Mouse (Mus musculus) hindbrain, embryonic 10.5 days (tissue): ENCODE measurements around the gene Glis3. TPM values are rescaled to one million over a fixed set of nuclear protein-coding genes. Genes with fewer than 3 reads are reported as not detected.

Experiments
- DNase-seq: peaks from one replicate; pipeline ENCODE4 v3.0.0-alpha.2; 2017; ENCODE audit warnings: low spot score
- H3K27ac ChIP-seq: fragments of 300-500 bp; sonication (generic); 2 replicates; pipeline ENCODE4 v1.5.1; 2016; ENCODE audit warnings: mild to moderate bottlenecking, moderate library complexity
- H3K27me3 ChIP-seq: fragments of 300-500 bp; sonication (generic); 2 replicates; pipeline ENCODE4 v1.6.1; 2016; ENCODE audit warnings: mild to moderate bottlenecking; ENCODE audit not compliant: poor library complexity, insufficient read depth, severe bottlenecking
- H3K36me3 ChIP-seq: fragments of 300-500 bp; sonication (generic); 2 replicates; pipeline ENCODE4 v1.6.1; 2016; ENCODE audit warnings: mild to moderate bottlenecking, moderate library complexity
- H3K4me1 ChIP-seq: fragments of 300-500 bp; sonication (generic); replicated peaks from 2 replicates; pipeline ENCODE4 v1.6.1; 2016; ENCODE audit warnings: mild to moderate bottlenecking
- H3K4me3 ChIP-seq: fragments of 300-500 bp; sonication (generic); 2 replicates; pipeline ENCODE4 v1.5.1; 2016; ENCODE audit warnings: mild to moderate bottlenecking, moderate library complexity
- H3K9me3 ChIP-seq: fragments of 300-500 bp; sonication (generic); 2 replicates; pipeline ENCODE4 v1.6.1; 2016; ENCODE audit warnings: mild to moderate bottlenecking, moderate library complexity
- WGBS: fragments of 180-500 bp; shearing (Covaris S2); methylation state at CpG from one replicate; pipeline ENCODE4 v1.1.7; 2016; 5-methylcytosine and 5-hydroxymethylcytosine counted together
- polyA plus RNA-seq: library from polyadenylated mRNA; unstranded; fragments of >200 nt; fragmentation: Nextera tagmentation; extraction: Ambion mirVana; gene quantifications from 2 replicates; pipeline ENCODE4 v1.2.1, GENCODE M21; 2016

Glis3 gene
- polyA plus RNA-seq, 1 experiment from 2014 or later, result 2.2 TPM

- no peak for DNase-seq
- H3K27ac ChIP-seq, result no peak overlapping the region
- no peaks in the 10 kb centered on the region for H3K9me3 ChIP-seq
- 61% methylated on average over 3 of the region's 3 CpGs for WGBS
- H3K4me1 ChIP-seq, result peaks cover 16% of the 10 kb centered on the region
- H3K4me3 ChIP-seq, result no peak overlapping the region
- no peaks in the 10 kb centered on the region for H3K27me3 ChIP-seq
- H3K36me3 ChIP-seq, result no peaks in the 10 kb centered on the region
These were observed 110.0 kb downstream of the Glis3 start for GRCm38 (mm10) chr19:28569856-28570255.

DNA sequence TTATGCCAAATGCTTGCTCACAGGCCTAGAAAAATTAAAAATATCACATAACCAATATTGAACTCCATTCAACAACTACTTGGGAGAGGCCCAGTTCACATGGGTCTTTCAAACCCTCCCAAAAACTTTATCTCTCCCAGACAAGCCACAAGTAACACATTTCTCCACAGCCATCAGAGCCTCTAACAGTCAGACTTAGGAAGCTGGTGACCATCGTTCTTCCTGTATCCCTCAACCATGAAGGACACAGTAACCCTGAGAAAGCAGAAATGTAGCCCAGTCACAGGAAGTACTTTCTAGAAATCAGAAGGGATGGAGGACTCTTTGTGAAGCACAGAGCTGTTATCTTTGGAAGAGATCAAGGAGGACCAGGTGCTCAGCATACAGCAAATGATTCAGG is 112.8 kb downstream of the Glis3 start:
- Histone ChIP-seq H3K4me3 (no peak overlapping the region), H3K9me3 (no peaks in the 10 kb centered on the region), H3K4me1 (peaks cover 19% of the 10 kb centered on the region), H3K36me3 (no peaks in the 10 kb centered on the region), H3K27me3 (no peaks in the 10 kb centered on the region), H3K27ac (no peak overlapping the region)
- DNase-seq, result no peak
- 54% methylated on average over 1 of the region's 1 CpGs for WGBS

- Histone ChIP-seq H3K9me3 (no peaks in the 10 kb centered on the region), H3K4me3 (no peak overlapping the region), H3K36me3 (no peaks in the 10 kb centered on the region), H3K4me1 (peaks cover 25% of the 10 kb centered on the region), H3K27me3 (no peaks in the 10 kb centered on the region), H3K27ac (0 out of 2 replicates have a peak overlapping the region, but pooled peaks have one; percentile 1)
- WGBS, result 7% methylated on average over 2 of the region's 2 CpGs
- no peak for DNase-seq
These were observed 113.3 kb downstream of the Glis3 start for GRCm38 (mm10) chr19:28566554-28566953.

DNA sequence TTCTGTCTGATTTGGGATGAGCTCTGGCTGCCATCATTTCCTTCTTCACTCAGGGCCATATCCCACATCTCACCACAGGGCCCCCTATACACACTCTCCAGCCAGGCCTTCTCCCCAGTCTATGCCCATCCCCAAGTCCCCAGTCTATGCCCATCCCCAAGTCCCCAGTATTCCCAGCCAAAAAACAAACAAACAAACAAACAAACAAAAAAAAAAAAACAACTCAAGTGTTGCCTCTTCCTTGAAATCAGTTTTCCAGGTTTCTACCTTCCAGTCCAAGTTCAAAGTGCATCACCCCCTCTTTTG is 118.2 kb downstream of the Glis3 start:
- Histone ChIP-seq H3K9me3 (no peaks in the 10 kb centered on the region), H3K27me3 (no peaks in the 10 kb centered on the region), H3K4me3 (no peak overlapping the region), H3K27ac (peak overlapping the region; percentile 81), H3K36me3 (no peaks in the 10 kb centered on the region), H3K4me1 (peaks cover 58% of the 10 kb centered on the region)
- no peak for DNase-seq

DNA sequence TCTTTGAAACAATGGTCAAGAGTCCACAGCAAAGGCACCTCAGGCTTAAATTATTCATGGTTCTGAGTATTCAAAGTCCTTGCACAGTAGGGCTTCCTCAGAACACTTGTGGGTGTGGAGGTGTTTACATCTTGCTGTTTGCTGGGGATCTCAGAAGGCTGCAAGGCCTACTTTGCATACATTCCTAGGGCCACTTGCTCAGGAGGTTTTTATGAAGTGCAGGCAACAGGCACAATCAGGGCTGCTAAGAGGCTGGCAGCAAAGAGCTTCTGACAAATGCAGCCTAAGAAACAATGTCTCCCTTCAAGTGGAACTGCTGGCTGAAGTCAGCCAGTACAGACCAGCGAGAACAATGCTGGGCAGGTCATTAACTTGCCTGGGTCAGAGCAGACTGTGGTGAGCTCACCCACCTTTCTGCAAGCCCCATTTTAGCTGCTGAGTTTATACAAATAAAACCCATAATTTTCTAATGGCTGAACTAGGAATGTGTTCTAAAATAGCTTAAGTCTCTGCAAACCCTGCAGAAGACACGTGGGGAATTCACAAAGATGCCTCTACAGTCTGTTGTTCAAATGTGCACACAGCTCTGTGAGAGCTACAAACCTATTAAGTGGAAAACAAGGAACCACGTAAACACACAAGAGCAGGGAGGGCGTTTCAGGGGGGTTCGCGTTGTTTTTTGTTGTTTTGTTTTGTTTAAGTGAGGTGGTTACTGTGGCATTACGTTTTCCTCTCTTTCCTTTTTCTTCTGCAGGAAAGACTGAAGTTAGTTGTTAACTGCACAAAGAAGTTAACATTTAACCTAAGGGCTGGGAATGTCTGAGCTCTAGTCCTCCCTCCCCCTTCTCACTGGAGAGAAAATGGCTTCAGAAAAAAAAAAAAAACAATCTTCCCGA is 118.8 kb downstream of the Glis3 start:
- 20% methylated on average over 8 of the region's 8 CpGs for WGBS
- no peaks in the 10 kb centered on the region for H3K27me3 ChIP-seq
- DNase-seq, result peak; percentile 51
- H3K27ac ChIP-seq, result peak overlapping the region; percentile 81
- H3K9me3 ChIP-seq, result no peaks in the 10 kb centered on the region
- no peaks in the 10 kb centered on the region for H3K36me3 ChIP-seq
- no peak overlapping the region for H3K4me3 ChIP-seq
- H3K4me1 ChIP-seq, result peaks cover 52% of the 10 kb centered on the region

DNA sequence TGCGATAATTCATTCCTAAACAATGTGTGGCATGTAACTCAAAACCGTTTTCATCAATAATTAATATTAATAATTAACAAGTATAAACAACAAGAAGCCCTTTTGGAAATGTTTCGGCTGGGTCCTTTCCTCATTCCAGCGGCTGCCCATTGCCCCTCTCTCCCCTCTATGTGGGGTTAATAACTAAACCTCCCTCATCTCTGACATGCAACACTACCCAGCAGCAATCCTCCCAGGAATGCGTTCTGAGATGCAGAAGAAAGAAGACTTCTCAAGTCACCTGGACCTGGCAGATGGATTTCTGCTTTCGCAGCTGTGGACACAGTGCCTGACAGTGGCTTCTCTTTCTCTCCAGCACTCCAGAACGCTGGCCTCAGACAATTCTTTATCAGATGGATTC is 120.0 kb downstream of the Glis3 start:
- Histone ChIP-seq H3K4me3 (no peak overlapping the region), H3K36me3 (no peaks in the 10 kb centered on the region), H3K27ac (0 out of 2 replicates have a peak overlapping the region, but pooled peaks have one; percentile 9), H3K4me1 (peaks cover 47% of the 10 kb centered on the region), H3K27me3 (no peaks in the 10 kb centered on the region), H3K9me3 (no peaks in the 10 kb centered on the region)
- WGBS, result 59% methylated on average over 7 of the region's 7 CpGs
- DNase-seq, result no peak

- Histone ChIP-seq H3K4me3 (no peak overlapping the region), H3K36me3 (no peaks in the 10 kb centered on the region), H3K4me1 (peaks cover 47% of the 10 kb centered on the region), H3K9me3 (no peaks in the 10 kb centered on the region), H3K27ac (peak overlapping the region; percentile 50; the same call in 1 of the 2 replicates), H3K27me3 (no peaks in the 10 kb centered on the region)
- 84% methylated on average over 10 of the region's 10 CpGs for WGBS
- DNase-seq, result no peak
These were observed 120.5 kb downstream of the Glis3 start for GRCm38 (mm10) chr19:28559400-28559799.

GRCm38 (mm10) chr19:28558661-28559060 is 121.2 kb downstream of the Glis3 start:
- DNase-seq, result no peak
- Histone ChIP-seq H3K36me3 (no peaks in the 10 kb centered on the region), H3K27me3 (no peaks in the 10 kb centered on the region), H3K4me1 (peaks cover 47% of the 10 kb centered on the region), H3K4me3 (no peak overlapping the region), H3K9me3 (no peaks in the 10 kb centered on the region), H3K27ac (0 out of 2 replicates have a peak overlapping the region, but pooled peaks have one; percentile 50)
- WGBS, result 69% methylated on average over 8 of the region's 8 CpGs

GRCm38 (mm10) chr19:28557559-28558328 is 122.1 kb downstream of the Glis3 start:
- Histone ChIP-seq H3K4me1 (peaks cover 47% of the 10 kb centered on the region), H3K36me3 (no peaks in the 10 kb centered on the region), H3K4me3 (no peak overlapping the region), H3K9me3 (no peaks in the 10 kb centered on the region), H3K27me3 (no peaks in the 10 kb centered on the region), H3K27ac (no peak overlapping the region)
- no peak for DNase-seq
- WGBS, result 56% methylated on average over 5 of the region's 5 CpGs

DNA sequence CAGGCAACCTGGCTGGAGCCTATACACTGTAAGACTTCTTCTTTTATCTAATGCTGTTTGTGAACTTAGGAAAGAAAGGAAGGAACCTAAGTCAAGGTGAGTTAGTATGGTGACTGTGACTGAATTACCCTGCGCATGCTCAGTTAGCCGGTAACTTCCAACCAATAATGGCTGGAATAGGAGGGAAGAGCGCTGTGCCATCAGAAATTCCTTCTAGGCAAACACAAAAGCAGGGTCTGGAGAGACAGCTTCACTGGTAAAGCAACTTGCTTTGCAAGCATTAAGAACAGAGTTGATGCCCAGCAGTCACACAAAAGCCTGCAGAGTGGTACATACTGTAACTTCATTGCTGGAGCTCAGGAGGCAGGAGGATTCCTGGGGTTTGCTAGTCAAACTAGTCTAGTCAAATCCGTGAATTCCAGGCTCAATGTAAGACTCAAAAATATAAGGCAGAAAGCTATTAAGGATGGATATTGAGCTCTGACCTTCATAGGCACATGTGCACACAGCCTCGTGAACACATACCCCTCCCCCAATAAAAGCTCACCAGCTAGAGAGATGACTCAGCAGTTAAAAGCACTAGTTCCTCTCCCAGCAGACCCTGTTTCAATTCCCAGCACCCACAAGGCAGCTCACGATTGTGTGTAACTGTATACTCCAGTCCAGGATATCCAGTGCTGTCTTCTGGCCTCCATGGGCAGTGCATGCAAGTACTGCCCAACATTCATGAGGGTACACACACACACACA is 124.5 kb downstream of the Glis3 start:
- H3K27me3 ChIP-seq, result no peaks in the 10 kb centered on the region
- H3K36me3 ChIP-seq, result no peaks in the 10 kb centered on the region
- no peak overlapping the region for H3K27ac ChIP-seq
- no peak for DNase-seq
- no peaks in the 10 kb centered on the region for H3K9me3 ChIP-seq
- 83% methylated on average over 6 of the region's 6 CpGs for WGBS
- H3K4me1 ChIP-seq, result peaks cover 27% of the 10 kb centered on the region
- no peak overlapping the region for H3K4me3 ChIP-seq

GRCm38 (mm10) chr19:28550611-28551010 is 129.3 kb downstream of the Glis3 start:
- DNase-seq, result no peak
- no peaks in the 10 kb centered on the region; the same call in 1 of the 2 replicates for H3K4me1 ChIP-seq
- H3K36me3 ChIP-seq, result no peaks in the 10 kb centered on the region
- H3K9me3 ChIP-seq, result no peaks in the 10 kb centered on the region
- no peak overlapping the region for H3K4me3 ChIP-seq
- no peaks in the 10 kb centered on the region for H3K27me3 ChIP-seq
- WGBS, result 80% methylated on average over 8 of the region's 8 CpGs
- H3K27ac ChIP-seq, result no peak overlapping the region

DNA sequence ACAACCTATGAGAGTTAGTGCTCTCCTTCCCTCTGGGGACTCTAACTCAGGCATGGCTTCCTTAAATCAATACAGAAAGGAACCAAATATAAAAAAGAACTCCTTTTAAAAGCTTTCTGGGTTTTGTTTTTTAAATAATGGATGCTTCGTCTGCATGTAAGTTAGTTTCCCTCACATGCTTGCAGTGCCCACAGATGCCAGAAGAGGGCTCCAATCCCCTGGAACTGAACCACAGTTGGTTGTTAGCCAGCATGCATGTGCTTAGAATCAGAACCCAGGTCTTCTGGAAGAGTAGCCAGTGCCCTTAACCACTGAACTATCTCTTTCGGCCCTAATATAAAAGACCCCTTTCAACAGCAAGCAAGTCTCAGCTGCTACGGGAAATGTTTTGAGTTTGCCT is 132.9 kb downstream of the Glis3 start:
- H3K9me3 ChIP-seq, result no peaks in the 10 kb centered on the region
- H3K4me3 ChIP-seq, result no peak overlapping the region
- H3K27me3 ChIP-seq, result no peaks in the 10 kb centered on the region
- no peak overlapping the region for H3K27ac ChIP-seq
- peaks cover 6% of the 10 kb centered on the region; the same call in 1 of the 2 replicates for H3K4me1 ChIP-seq
- H3K36me3 ChIP-seq, result no peaks in the 10 kb centered on the region
- WGBS, result 92% methylated on average over 3 of the region's 3 CpGs
- DNase-seq, result no peak
